Mouse (Mus musculus) inflammation-experienced regulatory T-cells, adult 6 months (primary cell): ENCODE measurements around the gene Cblc. TPM values are rescaled to one million over a fixed set of nuclear protein-coding genes. Genes with fewer than 3 reads are reported as not detected.

Experiments
- ATAC-seq: one replicate; pipeline ENCODE4 v1.8.0; 2017
- polyA plus RNA-seq, 3 experiments: library from polyadenylated mRNA; unstranded; fragments of 100-300 nt; shearing (Covaris generic); gene quantifications; one replicate each; pipeline ENCODE4 v1.2.1; 2017

The Cblc gene
- polyA plus RNA-seq, 3 experiments from 2014 or later, result 0.68 TPM; not detected in 2

DNA sequence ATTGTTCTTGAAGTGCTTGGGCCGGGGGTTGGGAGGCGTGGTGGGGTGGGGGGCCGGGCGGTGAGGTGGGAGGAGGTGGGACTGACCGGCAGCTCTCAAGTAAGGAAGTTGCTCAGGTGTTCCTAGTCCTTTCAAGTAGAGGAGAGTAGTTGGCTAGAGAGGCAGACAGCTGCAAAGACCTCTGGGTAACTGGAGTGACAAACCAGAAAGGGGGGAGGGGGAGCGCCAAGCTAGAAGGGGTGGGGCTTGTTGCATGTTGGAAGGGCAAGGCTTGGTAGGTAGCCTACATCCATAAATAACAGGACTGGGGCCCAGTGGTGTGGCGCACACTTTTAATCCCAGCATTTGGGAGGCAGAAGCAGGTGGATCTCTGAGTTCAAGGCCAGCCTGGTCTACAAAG lies 14.9 kb downstream of the Cblc start:
- ATAC-seq, result no peak

- ATAC-seq, result no peak
Measured at GRCm38 (mm10) chr7:19779903-19780302, 16.7 kb downstream of the Cblc start.

DNA sequence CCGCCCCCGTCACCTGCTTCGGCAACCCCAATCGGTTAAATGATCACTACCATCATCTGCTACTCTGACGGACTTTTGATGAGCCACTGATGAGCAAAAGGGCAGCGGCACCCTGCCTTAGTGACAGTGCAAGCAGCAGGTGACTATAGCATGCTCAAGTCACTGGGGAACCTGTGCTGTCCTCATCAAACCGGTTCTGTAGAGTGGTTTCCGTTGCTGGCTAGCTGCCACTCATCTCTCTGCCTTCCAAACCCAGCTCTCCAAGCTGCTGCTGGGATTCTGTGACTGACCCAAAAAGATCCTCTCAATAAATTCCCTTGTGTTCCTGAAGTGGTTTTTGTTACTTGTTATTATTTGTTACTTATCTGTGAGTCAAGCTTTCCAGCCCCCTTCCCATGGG lies 18.0 kb downstream of the Cblc start:
- ATAC-seq, result no peak

GRCm38 (mm10) chr7:19777049-19777723 lies 19.4 kb downstream of the Cblc start:
- no peak for ATAC-seq

DNA sequence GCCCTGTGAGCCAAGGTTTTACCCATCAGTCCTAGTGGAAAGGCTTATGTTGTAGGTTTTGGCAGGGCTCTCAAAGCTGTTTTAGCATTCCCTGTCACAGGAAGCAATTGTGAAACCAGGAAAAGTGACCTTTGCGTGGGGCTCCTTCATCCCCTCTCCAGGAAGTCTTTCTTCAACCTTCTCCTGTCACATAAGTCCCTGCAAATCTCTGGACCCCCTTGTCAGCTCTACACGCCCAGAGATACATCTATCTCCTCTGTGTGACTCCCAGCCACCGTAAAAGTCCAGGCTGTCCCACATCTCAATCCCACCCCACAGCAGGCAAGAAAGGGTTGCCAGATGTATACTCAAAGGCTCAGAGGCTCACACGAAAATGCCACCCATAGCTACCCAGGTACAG lies 24.9 kb downstream of the Cblc start:
- no peak for ATAC-seq

DNA sequence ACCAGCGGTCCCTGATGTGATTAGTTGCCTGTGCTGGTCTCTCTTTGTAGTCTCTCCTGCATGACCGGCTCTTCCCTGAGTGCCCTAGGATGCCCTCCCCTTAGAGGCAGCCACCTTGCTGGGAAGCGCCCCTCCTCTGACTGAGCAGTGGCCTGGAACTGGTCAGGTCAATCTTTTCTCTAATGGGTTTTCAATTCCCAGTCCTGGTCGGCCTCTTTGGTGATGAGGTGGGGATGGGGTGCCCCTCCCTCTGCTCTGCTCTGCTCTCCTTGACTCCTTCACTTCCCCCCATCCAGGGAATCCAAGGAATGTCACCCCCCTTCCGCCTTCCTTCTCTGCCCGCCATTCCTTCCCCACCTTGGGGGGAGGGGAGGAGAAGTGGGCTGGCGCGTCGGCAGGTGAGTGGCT lies 25.6 kb downstream of the Cblc start, which contains the start of gene Bcam:
TSS of gene Bcam (minus strand) at position 33 of the 408 bp plus-strand sequence.
- ATAC-seq, result no peak

GRCm38 (mm10) chr7:19770375-19770754 lies 26.2 kb downstream of the Cblc start:
- peak; percentile 70 for ATAC-seq

- peak; percentile 62 for ATAC-seq
Measured at GRCm38 (mm10) chr7:19769434-19770374, 26.9 kb downstream of the Cblc start.

DNA sequence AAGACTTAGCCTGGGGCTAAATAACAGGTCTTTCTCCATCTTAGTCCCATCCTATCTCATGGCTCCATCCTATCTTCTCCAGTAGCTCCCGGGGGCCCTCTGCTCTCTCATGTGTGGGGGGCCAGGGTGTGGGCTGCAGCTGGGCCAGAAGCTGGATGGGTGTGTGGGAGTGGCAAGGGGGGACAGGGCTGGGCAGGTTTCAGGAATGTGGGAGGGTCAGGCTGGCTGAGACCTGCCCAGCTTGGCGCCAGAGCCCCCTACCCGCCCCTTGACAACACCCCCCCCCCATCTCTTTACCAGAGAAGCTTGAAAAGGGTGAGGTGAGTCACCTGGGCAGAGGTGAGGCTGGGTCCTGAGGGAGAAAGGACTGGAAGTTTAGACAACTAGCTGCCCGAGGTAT lies 27.6 kb downstream of the Cblc start:
- ATAC-seq, result no peak

DNA sequence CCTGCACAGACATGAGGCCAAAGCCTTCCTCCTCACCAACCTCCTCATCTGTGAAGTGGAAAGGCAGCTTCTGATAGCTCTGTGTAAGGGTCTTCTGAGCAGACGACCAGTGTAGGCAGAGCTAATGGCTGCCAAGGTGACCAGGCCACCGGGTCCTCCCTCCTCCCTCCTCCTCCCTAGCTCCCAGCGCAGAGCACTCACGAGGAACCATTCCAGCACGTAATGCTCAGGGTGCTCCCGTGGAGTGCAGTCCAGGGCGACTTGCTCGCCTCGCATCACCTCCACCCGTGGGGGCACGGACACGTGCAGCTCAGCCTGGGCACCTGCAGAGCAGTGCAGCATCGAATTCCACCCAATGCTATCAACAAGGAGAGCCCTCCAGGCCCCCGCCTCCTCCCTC lies 28.4 kb downstream of the Cblc start:
- no peak for ATAC-seq

DNA sequence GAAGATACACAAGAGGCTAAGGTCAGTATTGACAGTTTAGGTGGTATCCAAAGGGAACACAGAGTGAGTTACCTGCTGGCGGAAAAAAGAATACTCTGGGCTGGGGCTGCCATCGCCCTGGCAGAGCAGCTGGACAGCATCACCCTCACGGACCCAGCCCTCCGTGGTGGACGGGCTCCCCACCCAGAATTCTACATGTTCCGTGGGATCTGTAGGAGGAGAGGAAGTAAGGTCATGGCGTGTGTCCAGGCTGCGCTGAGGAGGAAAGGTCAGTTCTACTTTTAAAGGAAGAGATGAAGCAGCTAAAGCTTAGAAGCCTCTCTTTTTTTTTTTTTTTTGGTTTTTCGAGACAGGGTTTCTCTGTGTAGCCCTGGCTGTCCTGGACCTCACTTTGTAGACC lies 32.0 kb downstream of the Cblc start:
- ATAC-seq, result no peak

DNA sequence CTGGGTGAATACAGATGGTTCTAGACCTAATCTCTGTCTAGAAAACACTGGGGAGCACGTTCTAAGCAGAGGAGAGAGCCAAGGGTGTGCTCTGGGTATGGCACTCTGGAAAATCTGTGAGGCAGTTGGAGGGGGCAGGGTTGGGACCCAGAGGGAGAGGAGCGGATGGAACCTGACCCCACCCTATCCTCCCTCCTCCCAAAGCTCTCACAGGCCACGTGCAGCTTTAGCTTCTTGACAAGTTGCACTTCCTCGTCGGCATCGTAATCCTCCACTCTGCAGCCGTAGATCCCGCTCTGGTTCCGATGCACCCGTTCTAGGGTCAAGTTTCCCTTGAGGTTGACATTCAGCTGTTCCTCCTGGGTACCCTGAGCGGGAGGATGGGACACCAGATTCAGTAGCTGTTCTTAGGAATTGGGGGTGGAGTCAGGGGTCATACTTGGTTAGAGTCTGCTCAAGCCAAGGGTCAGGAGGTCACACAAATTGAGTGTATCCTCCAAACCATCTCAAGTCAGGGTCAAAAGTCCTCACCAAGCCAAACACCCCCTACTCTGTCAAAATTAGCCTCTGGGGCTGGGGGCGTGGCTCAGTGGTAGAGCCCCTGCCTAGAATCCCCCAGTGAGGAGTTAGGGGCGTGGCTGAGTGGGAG lies 32.7 kb downstream of the Cblc start:
- no peak for ATAC-seq

GRCm38 (mm10) chr7:19762283-19762682 lies 34.3 kb downstream of the Cblc start:
- no peak for ATAC-seq

- no peak for ATAC-seq
Measured at GRCm38 (mm10) chr7:19760021-19760420, 36.6 kb downstream of the Cblc start.

GRCm38 (mm10) chr7:19758623-19759022 lies 38.0 kb downstream of the Cblc start:
- ATAC-seq, result no peak

DNA sequence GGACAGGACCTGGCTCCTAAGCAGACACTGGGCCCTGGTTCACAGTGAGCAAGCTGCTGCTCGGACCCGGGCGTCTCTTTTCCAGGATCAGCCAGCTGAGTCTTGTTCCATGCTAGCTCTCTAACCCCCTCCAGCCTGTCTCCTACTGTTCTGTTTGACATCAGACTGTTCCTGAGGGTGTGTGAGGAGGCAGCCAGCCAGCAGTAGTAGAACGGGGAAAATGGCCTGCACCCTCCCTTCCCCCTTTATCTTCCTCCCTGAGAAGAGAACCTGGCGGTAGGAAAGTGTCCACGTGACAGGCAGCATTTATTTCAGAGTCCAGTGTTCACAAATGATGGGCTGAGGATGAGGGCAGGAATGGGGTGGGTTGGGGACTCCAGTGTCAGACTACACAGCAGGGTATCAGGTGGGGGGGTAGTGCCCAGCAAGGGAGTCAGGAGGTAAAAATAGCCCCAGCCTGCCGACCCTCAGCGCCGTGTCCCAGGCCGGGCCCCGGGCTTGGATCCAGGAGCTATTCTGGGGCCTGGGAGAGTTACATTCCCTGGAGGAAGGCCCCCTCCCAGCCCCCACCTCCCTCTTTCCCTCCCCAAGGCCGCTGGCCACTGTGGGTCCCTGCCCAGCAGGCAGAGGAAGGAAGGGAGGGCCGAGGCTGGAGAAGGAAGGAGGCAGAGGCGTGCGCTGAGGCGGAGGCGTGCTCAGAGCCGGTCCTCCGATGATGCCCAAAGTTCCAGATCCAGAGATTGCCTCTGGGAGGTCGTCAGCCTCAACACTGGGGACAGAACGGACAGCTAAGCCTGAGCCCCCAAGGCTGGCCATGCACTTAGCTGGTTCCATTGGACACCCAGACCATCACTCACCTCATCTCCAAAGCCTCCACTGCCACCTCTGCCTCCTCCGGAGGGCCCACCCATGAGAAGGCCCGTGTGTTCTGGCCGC lies 40.5 kb downstream of the Cblc start:
- no peak for ATAC-seq

- no peak for ATAC-seq
Measured at GRCm38 (mm10) chr7:19755008-19755407, 41.6 kb downstream of the Cblc start.

DNA sequence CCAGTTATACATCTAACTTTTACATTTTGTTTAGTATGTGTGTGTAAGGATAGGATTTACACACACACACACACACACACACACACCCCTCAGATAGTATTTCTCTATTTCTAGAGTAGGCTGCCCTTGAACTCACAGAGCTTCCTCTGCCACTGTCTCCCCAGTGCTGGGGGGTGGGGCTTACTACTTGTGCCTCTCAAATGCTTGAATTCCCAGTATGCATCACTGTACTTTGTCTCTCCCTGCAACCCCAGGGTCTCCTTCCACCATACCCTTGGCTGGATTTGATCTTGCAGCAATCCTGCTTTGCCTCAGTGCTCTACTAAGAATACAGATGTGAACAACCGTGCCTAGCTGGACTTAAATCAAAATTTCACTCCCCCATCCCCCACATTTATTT lies 42.5 kb downstream of the Cblc start:
- ATAC-seq, result no peak

DNA sequence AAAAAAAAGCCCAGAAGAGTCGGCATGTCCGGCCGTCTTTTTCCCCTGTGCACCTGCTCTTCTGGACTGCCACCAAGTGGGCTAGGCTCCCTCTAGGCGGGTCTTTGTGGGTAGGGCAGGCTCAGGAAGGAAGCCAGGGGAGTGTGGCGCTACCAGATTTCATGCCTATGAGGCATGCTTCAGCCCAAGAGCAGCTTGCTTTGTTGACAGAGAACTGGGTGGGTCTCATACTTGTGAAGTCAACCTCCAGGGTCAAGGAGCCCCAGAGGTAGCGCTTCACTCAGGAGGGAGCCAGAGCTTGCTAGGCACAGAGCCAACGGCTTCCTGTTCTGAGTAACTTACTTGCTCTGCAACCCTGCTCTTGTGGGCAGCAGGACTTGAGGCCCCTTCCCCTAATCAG lies 43.0 kb downstream of the Cblc start:
- ATAC-seq, result no peak

DNA sequence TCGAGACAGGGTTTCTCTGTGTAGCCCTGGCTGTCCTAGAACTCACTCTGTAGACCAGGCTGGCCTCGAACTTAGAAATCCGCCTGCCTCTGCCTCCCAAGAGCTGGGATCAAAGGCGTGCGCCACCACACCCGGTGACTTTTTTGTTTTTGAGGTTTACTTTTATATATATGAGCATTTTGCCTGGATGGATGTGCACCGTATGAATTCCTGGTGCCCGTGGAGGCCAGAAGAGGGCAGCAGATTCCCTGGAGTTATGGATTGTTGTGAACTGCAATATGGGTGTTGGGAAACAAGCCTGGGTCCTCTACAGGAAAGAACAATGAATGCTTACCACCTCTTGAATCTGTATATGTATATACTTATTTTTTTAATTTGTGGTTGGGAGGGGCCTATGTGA lies 44.0 kb downstream of the Cblc start:
- ATAC-seq, result no peak

DNA sequence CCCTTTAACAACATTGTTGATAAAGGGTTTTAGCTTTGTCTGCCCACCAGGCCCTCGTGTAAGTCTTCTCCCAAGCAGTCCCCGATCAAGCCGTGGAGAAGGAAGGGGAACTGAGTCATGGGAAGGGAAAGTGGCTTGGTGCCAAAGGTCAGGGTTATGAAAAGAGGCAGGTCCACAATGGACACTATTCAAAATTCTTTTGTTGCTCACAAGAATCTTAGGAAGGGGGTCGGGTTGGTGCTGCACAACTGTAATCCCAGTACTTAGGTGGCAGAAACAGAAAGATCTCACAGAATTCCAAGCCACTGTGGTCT lies 45.6 kb downstream of the Cblc start:
- ATAC-seq, result no peak
